ENCODE assay signal across 9 mouse cellular contexts in the genomic region with DNA sequence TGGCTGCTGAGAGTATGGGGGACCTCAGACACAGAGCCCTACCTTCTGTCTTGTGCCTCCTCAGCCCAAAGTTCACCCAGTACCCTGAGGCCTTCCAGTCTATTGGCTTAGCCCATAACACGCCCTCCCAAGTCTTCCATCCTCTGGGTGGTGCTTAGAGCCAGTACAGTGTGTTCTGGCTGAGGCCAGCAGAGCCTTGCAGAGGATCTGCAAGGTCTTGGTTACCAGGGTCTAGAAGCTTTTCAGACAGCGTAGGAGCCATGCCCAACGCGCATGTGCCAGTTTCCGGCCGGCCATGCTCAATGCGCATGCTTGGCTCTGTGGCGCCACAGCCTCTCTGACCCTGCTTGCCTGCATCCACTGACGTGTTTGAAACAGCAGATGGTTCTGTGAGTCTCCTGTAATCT.
DNase-seq lines count a peak whose midpoint lies in the region; ATAC-seq lines count a peak whose summit lies in the region.
"Had no signal": no experiment of that assay in that cellular context is flagged by ENCODE, and none has a peak within 500 bp of the region (broad histone marks: within the 10 kb centered on the region; RNA-seq: fewer than 3 reads in every experiment).

No protein-coding gene starts in this region.

- no peaks in the 10 kb centered on the region for H3K27me3 ChIP-seq in hindbrain, embryonic 10.5 days (ENCODE audit: insufficient read depth, poor library complexity, severe bottlenecking)
- no peaks in the 10 kb centered on the region for H3K27me3 ChIP-seq in hindbrain, embryonic 12.5 days
- no peaks in the 10 kb centered on the region for H3K27me3 ChIP-seq in midbrain, embryonic 11.5 days (ENCODE audit: control insufficient read depth, insufficient read depth, low read length)
- H3K27me3 ChIP-seq: embryonic facial prominence, embryonic 12.5 days had no signal

- 0 out of 2 replicates have a peak overlapping the region, but pooled peaks have one; percentile 35 for H3K27ac ChIP-seq in hindbrain, embryonic 10.5 days
- H3K27ac ChIP-seq in hindbrain, embryonic 12.5 days: no peak overlapping the region
- H3K27ac ChIP-seq in midbrain, embryonic 11.5 days (ENCODE audit: low read depth, low read length): no peak overlapping the region
- H3K27ac ChIP-seq: embryonic facial prominence, embryonic 12.5 days had no signal

- H3K36me3 ChIP-seq in hindbrain, embryonic 10.5 days: no peaks in the 10 kb centered on the region; the same call in 1 of the 2 replicates
- H3K36me3 ChIP-seq in hindbrain, embryonic 12.5 days: no peaks in the 10 kb centered on the region
- H3K36me3 ChIP-seq in midbrain, embryonic 11.5 days (ENCODE audit: control insufficient read depth, insufficient read depth, low read length): no peaks in the 10 kb centered on the region
- H3K36me3 ChIP-seq: embryonic facial prominence, embryonic 12.5 days had no signal

- WGBS in hindbrain, embryonic 10.5 days: 88% methylated on average over 9 of the region's 9 CpGs
- WGBS in hindbrain, embryonic 12.5 days: 87% methylated on average over 9 of the region's 9 CpGs
- WGBS in midbrain, embryonic 11.5 days: 88% methylated on average over 9 of the region's 9 CpGs

- intact Hi-C loops in left cerebral cortex, postnatal 25 days (cut with DNase I): no loop called here
- intact Hi-C loops in heart, postnatal 10 days (cut with DNase I): no loop called here

- ATAC-seq in hindbrain, embryonic 12.5 days (ENCODE audit: low FRiP score): no peak
- ATAC-seq in megakaryocyte progenitor cell, adult 5-6 weeks (replicated peaks; ENCODE audit: poor library complexity): no peak
- no peak for ATAC-seq in midbrain, embryonic 11.5 days (ENCODE audit: low FRiP score)

- peaks cover 35% of the 10 kb centered on the region for H3K4me1 ChIP-seq in hindbrain, embryonic 10.5 days (replicated peaks)
- H3K4me1 ChIP-seq in hindbrain, embryonic 12.5 days: peaks cover 42% of the 10 kb centered on the region
- no peaks in the 10 kb centered on the region for H3K4me1 ChIP-seq in midbrain, embryonic 11.5 days (ENCODE audit: control insufficient read depth, insufficient read depth, low read length)

- H3K4me3 ChIP-seq in hindbrain, embryonic 10.5 days: no peak overlapping the region
- no peak overlapping the region for H3K4me3 ChIP-seq in hindbrain, embryonic 12.5 days
- H3K4me3 ChIP-seq in midbrain, embryonic 11.5 days (ENCODE audit: low read depth, low read length): no peak overlapping the region
- H3K4me3 ChIP-seq: embryonic facial prominence, embryonic 12.5 days had no signal

- H3K9ac ChIP-seq in hindbrain, embryonic 12.5 days: no peak overlapping the region
- H3K9ac ChIP-seq in midbrain, embryonic 11.5 days (ENCODE audit: low read length): no peak overlapping the region
- H3K9ac ChIP-seq: embryonic facial prominence, embryonic 12.5 days had no signal

- no peaks in the 10 kb centered on the region for H3K9me3 ChIP-seq in hindbrain, embryonic 10.5 days
- H3K9me3 ChIP-seq in hindbrain, embryonic 12.5 days (replicated peaks): no peaks in the 10 kb centered on the region
- no peaks in the 10 kb centered on the region for H3K9me3 ChIP-seq in midbrain, embryonic 11.5 days (ENCODE audit: control insufficient read depth, low read length)
- H3K9me3 ChIP-seq: embryonic facial prominence, embryonic 12.5 days had no signal

- no peak overlapping the region for H3K4me2 ChIP-seq in hindbrain, embryonic 12.5 days (replicated peaks)
- no peak overlapping the region for H3K4me2 ChIP-seq in midbrain, embryonic 11.5 days
- H3K4me2 ChIP-seq: embryonic facial prominence, embryonic 12.5 days had no signal

- DNase-seq in hindbrain, embryonic 10.5 days (ENCODE audit: low spot score): no peak
- DNase-seq in cerebellum, adult 11-12 months: peak; percentile 95
- peak; percentile 83 to 85 for DNase-seq in frontal cortex, postnatal 36 days (ENCODE audit: low spot score in 2 of 2)
- peak; percentile 83 to 94 for DNase-seq in left cerebral cortex, postnatal 25 days (ENCODE audit: low spot score in 2 of 2)
- no peak for DNase-seq in heart, postnatal 10 days
- DNase-seq in midbrain, embryonic 11.5 days (ENCODE audit: low spot score, missing footprints): no peak

Comparison
In these comparisons a context has a peak if more than half of its experiments do, and no peak if none do; other contexts are left out.
1. DNase-seq: peak in cerebellum, adult 11-12 months (single experiment), frontal cortex, postnatal 36 days (2 of 2) and left cerebral cortex, postnatal 25 days (2 of 2); none in hindbrain, embryonic 10.5 days (single experiment), heart, postnatal 10 days (0 of 2) and midbrain, embryonic 11.5 days (single experiment).